Mouse (Mus musculus) activated CD4-positive, CD25-positive, alpha-beta regulatory T cell, adult 4 months (primary cell): ENCODE measurements around the gene Plin2. TPM values are rescaled to one million over a fixed set of nuclear protein-coding genes. Genes with fewer than 3 reads are reported as not detected.

ENCODE experiments used
- ATAC-seq: one replicate; pipeline ENCODE4 v1.8.0; 2017
- polyA plus RNA-seq, 2 experiments: library from polyadenylated mRNA; unstranded; fragments of 100-300 nt; shearing (Covaris generic); gene quantifications; one replicate each; pipeline ENCODE4 v1.2.1; 2017

The Plin2 gene
- 10 to 100 TPM; 16.2 to 29.6 TPM for polyA plus RNA-seq

DNA sequence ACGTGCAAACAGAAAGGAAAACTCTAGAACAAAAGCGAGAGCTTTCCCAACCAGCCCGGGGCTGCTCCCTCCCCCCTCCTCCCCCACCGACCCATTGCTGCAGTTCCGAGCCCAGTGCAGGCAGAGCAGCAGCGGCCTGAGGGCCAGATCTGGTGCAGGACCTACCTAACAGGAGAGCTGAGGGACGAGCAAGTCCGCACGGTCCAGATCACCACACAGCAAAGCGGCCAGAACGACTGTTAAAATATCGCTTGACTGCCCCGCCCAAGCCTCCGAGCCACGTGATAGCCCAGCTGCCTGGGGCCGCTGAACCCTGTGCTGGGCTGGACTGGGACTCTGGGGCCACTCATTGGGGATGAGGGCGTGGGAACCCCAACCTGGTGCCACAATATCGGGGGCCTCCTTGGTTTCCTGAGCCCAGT lies at the start of gene Plin2:
TSS of gene Plin2 (minus strand) at position 281 of the 422 bp plus-strand sequence.
- ATAC-seq, result peak; percentile 68

DNA sequence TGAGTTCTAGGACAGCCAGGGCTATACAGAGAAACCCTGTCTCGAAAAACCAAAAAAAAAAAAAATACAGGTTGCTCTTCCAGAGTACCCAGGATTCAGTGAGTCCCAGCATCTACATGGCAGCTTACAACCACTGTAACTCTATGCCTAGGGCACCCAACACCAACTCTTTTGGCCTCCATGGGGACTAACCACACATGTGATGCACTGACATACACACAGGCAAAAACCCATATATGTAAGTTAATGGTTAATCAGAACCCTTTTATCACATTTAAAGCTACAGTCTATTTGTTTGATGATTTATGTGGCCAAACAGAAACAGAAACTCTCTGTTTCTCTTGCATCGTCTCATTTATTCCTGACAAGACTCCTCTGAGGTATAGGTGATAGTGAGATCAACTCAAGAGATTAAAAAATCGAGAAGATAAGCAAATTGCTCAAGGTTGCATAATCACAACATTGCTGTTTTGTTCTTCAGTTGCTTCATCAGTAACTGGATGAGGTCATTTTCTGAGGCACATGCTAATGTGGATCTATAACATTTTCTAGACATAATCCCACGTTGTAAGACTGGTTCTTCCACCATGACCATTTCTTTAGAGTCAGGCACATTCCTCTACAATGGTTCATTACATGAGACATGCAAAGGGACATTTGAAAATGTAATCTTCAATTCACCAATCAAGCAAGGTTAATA lies 49.2 kb upstream of the Plin2 start:
- no peak for ATAC-seq

DNA sequence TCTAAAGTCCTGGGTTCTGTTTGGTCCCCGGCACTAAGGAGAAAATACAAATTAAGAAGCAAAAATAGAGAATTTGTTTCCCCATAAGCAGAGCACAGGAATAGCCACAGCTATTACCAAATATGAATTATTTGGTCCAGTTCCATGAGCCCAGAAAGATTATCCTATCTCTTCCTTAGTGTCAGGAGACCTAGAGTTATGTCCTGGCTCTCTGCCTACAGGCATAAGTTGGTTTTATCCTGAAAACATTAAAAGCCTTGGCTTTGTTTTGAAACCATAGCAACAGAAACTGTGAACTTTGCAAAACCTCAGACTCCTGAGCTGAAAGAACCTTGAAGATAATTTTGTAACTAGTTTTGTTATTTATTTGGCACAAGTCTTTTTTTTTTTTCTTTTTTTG lies 47.3 kb upstream of the Plin2 start:
- ATAC-seq, result no peak

DNA sequence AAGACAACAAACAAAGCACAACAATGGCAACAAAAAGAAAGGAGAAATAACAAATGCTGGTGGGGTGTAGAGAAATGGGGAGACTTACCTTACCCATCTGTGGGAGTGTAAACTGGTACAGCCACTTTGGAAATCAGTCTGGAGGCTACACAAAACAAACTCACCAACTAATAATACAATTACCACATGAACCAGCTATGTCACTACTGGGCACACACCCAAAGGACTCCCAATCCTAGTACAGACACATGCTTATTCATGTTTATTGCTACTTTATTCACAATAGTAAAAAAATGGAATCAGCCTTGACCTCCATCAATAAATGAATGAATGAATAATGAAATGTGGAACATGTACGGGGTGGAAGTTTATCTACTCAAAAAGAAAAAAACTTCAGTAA lies 45.5 kb upstream of the Plin2 start:
- no peak for ATAC-seq

DNA sequence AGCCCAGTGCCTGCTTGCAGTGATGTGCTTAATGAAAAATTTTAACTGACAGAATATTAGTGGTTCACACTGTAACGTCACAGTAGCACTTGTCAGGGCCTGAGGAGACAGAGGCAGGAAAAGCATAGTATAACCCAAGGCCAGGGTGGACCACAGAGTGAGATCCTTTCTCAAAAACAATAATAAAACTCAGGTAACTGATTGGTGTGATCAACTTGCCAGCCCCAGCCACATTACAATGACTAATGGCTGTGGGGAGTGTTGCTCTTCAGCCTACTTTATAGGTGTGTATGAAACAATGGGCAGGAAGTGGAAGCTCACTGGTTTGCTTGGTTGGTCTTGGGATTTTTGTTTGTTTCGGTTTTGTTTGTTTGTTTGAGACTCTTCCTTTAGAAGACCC lies 43.7 kb upstream of the Plin2 start:
- ATAC-seq, result peak; percentile 55

DNA sequence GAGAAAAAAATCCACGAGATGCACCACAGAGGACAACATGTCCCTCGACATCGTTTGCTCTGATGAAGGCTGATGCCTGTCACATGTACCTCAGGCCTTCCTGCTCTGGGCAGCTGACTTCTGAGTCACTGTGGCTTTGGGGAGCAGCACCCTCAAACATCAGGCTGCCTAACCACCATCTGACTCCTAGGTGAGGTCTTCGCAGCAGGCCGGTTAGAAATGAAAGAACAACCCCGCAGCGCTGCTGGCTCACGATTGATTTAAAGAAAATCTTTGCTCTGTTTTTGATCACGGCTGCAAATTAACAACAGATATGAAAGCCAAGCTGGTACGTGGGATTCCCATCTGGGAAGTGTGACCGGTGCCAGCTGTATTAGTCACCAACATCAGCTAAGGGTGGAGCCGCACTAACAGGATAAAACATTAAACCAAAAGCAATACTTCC lies 42.9 kb upstream of the Plin2 start:
- ATAC-seq, result peak; percentile 82

DNA sequence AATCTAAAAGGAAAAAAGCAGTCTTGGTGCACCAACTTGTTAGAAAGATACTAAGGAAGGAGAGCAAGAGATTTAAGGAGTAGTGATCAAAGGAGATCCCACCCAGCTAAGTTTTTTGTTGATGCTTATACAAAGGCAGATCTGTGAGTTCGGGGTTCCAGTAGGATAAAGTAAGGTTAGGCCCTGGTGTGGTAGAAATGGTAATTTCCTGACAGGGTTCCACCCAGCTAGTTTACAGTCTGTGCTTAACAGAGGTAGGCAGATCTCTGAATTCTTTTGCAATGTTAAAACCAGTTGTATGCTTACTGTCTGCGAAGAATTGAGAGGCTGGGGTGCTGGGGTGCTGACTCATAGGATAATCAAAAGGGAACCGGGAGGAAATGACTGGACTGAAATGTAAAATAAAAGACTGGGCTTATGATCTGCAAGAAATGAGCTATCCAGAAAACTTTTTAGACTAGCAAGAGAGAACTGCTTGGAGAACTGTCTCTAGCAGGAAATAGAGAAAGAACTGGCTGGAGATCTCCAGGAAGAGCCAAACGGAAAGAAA lies 40.9 kb upstream of the Plin2 start:
- ATAC-seq, result no peak

DNA sequence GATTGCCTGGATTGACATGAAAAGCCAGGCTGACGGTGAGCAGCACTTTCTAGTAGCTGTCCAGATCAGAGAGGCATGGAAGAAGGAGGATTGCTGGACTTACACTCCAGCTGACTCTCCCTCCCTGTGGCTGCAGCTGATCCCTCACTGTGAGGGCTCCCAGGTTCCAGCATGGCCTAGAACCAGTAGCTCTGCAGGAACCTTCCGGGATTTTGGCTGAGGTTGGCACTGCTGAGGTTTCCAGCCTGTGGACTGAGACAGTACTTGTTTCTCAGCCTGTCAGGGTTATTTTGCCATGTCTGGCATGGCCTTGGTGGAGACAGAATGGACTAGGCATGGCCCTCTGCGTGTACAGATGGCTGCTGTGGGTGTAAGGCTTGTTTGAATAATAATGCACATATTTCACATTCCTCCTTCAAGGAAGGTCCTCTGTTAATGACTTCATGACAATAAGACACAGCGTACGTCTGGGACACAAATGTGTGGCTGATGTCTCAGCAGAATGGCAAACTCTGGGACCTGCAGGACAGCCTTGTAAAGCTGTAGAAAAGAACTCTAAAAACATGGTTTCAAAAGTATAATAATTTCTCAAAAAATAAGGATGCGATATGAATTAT lies 40.3 kb upstream of the Plin2 start:
- ATAC-seq, result no peak

DNA sequence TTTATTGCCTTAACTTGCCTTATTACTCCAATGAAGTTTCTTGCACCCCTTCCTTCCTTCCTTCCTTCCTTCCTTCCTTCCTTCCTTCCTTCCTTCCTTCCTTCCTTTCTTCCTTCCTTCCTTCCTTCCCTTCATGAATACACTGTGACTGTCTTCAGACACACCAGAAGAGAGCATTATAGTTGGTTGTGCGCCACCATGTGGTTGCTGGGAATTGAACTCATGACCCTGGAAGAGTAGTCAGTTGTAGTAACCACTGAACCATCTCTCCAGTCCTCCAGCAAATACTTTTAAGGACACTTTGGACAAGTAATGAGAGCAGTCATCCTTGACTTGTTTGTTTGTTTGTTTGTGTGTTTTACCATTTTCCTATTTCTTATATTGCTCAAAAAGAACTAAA lies 38.9 kb upstream of the Plin2 start:
- ATAC-seq, result no peak

DNA sequence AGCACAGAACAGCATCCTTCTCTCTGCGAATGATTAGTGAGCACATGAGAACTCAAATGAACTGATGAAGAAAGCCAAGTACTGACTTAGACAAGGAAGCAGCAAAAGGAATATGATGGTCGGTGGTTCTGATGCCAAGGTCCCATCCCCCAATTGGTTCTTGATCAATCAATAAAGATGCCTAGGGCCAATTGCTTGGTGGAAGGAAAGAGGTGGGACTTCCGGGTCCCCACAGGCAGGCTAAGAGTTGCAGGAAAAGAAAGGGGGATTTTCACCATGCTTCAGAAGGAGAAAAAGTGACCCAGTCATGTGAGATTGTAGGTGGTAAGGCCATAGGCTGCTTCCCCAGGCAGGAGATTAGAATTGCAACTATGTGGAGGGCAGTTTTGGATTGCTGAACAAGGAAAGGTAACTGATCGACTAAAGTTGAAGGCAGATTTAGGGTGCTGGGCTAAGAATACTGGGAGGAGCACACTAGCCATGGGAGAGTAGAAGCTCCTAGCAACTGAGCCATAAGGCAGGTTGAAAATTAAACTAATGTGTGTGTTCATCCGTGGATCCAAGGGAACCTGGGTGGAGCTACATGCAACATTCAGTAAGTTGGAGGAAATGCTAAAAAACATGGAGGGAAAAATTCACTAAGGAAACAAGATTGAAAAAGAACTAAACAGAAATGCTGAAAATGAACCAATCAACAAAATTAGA lies 29.5 kb upstream of the Plin2 start:
- no peak for ATAC-seq

DNA sequence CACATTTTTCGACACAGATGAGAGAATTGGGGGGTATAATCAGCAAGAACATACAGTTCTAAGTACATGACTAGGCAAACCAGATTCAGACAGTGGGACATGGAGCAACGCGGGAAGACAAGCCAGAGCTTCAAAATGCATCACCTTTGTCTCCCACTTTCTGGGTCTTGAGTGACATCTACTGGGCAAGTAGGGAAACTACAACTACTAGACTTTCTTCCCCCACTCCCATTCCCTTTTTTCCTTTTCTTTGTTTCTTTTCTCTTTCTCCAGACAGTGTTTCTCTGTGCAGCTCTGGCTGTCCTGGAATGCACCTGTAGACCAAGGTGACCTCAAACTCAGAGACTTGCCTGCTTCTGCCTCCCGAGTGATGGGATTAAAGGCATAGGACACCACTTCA lies 27.0 kb upstream of the Plin2 start:
- peak; percentile 91 for ATAC-seq

DNA sequence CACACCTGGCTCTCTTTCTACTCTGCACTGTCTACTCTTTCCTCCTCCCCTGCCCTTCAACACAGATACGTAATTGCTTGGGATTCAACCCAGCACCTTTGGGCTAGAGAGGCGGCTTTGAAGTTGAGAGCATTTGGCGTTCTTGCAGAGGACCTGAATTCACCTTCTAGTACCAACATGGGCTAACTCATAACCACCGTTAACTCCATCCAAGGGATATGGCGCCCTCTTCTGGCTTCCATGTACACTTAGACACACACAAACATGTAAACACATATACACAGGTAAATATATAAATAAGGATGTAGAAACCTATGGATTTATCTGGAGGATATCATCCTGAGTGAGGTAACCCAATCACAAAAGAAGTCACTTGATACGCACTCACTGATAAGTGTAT lies 25.2 kb upstream of the Plin2 start:
- no peak for ATAC-seq

DNA sequence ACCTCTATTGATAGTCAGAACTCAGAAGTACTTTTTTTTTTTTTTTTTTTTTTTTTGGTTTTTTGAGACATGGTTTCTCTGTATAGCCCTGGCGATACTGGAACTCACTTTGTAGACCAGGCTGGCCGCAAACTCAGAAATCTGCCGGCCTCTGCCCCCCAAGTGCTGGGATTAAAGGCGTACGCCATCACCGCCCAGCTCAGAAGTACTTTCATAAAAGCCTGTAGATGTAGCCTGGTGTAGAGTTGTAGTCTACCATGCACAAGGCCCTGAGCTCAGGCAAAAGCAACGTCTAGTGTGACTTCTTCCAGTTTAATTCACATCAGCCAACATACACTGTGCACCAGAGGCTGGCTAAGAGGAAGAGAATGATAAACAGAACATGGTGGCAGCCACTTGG lies 23.1 kb upstream of the Plin2 start:
- ATAC-seq, result no peak

DNA sequence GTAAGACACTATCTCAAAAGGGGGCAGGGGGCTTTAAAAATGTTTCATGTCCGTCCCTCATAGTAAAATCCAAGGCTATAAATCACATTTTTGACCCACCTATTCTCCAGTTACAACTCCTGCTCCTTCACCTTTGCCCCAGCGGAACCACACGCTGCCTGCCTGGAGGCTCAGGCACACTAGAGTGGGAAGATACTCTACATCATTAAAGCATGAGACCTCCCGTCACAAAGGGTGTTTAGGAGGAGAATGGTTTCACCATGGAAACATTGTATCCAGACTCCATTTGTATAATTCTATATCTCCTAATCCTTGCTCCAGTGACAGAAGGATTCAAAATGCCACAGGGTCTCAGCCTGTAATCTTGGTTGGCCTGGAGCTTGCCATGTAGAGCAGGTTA lies 21.4 kb upstream of the Plin2 start:
- ATAC-seq, result no peak

DNA sequence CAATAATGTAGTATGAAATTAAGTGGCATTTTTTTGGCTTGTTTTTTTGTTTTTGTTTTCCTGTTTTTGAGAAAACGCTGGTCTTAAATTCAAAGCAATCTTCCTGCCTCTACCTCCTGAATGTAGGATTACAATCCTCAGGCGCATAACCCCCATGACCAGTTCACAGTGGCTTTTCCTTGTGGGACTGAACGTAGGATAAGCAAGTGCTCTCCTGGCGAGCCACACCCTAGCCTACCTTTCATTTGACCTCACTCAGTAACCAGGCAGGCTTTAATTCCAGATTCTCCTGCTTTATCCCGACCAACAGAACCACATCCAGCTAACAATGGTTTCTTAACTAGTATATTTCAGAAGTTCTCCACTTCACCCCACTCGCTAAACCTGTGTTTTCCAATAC lies 20.9 kb upstream of the Plin2 start:
- ATAC-seq, result no peak

DNA sequence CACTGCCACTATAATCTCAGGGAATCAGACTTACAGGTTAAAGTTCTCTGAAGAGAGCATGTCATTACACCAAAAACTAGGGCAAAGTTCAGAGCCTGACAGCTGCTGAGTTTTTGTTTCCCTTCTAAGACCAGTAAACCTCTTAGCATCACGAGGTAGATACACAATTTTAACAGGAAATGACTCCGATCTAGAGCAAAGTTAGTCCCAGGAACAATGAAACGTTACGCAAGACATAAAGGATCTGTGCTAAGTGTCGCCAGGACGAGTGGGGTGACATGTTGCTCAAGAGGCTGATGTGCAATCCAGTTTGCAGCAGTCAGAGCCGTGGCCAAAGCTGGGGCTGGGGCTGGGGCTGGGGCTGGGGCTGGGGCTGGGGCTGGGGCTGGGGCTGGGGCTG lies 20.3 kb upstream of the Plin2 start:
- ATAC-seq, result peak; percentile 32

DNA sequence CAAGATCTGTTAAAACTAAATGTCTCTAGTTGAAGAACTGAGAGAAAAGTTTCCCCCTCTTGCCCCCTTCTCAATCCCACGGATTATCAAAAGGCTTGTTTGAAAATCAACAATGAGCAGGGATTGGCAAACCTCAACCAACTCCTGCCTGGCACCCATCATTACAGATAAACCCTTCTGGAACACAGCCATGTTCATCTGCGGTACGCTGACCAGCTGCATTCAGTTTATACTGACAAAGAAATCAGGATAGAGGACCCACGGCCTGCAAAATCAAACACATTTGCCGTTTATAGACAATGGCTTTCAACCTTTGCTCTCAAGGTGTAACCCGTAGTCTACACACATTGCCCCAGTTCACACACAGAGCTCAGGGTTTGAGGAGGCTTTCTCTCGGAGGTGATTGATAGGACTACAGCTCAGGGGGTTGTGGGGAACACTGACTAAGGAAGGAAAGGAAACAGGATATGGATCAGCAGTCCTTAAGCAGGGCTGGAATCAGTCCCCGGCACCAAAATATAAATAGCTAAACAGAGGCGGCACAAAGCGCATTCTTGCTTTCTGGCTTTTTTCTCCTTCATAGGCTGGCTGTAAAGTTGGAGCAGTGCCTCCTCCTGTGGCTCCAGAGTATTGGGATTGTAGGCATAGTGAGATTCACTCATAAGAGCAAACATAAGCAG lies 19.3 kb upstream of the Plin2 start:
- ATAC-seq, result no peak

DNA sequence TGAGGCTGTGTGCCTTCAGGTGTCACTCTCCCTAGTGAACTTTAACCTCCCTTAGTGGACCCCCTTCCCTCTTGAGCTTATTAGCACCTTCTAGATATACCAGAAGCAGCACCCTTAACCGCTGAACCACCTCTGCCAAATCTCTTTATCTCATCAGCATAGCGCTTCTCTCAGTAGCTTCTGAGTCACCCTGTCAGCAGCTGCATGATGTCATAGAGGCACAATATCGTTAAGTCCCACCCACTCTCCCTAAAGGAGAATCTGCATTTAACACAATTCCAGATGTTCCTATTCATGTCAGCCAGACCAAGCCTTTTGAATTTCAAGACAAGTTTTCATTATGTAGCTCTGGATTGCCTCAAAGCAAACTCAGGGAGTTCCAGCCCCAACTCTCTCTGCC lies 16.7 kb upstream of the Plin2 start:
- ATAC-seq, result no peak

DNA sequence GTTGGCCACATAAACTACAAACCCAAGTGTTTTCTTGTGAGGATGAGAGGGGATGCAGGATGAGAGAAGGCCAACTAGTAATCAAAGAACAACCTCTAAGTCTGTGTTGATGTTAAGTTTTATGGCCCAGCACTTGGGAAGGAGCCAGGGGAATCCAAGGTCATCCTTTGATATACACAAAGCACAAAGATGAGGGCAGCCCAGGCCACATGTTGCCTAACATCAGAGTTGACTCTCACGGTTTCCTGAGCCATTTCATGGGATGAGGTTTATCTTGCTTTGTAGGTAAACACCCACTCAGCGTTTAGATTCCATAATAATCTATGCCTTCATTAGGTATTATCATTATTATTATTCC lies 16.1 kb upstream of the Plin2 start:
- no peak for ATAC-seq

DNA sequence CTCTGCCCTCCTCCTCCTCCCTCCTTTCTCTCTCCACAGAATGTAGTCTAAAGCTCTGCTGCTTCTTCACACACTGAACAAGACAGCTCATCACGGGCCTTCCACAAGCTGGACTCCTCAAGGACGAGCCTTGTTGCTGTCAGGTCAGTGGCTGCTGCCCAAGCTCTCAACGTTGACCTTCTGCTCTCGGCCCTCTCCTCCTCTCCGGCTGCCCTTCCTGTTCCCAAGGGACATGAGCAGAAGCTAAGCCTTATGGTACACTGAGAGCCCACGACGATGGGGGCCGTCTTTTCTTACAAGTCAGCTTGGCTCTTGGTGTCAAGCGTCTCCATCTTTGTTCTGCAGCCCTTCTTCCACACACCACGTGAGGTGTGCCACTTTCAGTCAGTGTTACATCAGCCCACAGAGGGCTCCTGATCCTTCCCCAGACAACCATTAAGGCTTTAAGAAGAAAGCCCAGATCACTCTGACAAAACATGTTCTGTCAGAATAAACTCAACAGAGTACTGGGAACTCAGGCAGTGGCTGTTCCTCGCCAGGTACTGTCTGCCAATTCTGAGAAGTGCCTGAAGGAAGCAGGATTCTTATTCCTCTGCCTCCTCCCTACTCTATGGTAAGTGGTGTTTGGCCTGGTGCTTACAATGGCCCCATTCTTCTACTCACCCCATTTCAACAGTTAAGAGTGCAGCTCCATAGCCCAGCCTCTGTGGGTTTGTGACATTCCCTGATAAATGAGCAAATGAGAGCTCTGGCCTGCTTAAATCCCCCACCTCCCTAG lies 15.6 kb upstream of the Plin2 start:
- no peak for ATAC-seq

DNA sequence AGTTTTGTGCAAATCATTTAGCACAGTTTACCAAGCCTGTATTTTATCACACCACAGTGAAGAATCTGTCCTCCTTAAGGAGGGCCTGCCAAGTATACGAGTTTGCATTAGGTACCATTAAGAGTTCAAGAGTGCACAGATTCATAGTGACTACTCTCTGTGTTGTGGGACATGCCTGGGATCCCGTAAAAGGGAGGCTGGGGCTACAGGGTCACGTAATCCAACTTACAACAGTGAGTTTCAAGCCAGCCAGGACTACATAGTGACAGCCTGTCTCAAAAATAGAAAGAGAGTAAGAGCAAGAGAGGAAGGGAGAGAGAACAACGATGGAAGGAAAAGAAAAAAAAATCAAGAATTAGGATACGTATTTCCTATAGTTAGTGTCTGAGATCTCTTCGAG lies 14.9 kb upstream of the Plin2 start:
- ATAC-seq, result no peak

DNA sequence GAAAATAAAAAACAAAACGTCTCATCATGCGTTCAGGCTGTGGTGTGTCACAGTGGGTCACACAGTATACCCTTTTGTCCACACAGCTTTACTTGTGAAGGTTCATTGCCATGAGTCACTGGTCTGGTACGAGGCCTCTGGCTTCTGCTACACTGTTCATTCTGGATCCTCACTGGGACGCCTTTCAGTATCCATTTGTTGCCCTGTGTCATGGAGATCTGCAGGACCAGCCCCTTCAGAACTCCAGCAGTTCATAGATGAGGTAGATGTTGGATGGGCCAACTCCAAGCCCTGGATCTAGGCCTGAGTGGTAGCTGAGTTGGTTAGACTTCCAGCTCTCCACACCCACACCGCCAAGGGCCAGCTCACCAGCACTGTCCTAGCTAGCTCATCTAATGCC lies 13.9 kb upstream of the Plin2 start:
- ATAC-seq, result no peak
